8 mouse cellular contexts compared by ENCODE assay signal in genomic region chr11:113786395-113786794, GRCm38 (mm10). TPM values are rescaled to one million over a fixed set of nuclear protein-coding genes. Genes with fewer than 3 reads are reported as not detected.
DNase-seq lines count a peak whose midpoint lies in the region; ATAC-seq and TF ChIP-seq lines count a peak whose summit lies in the region.

No protein-coding gene starts in this region.

- no peaks in the 10 kb centered on the region for H3K36me3 ChIP-seq in forebrain, embryonic 10.5 days (replicated peaks)
- H3K36me3 ChIP-seq in intestine, embryonic 15.5 days = no peaks in the 10 kb centered on the region
- no peaks in the 10 kb centered on the region for H3K36me3 ChIP-seq in neural tube, embryonic 13.5 days

- H3K4me3 ChIP-seq in layer of hippocampus, adult 2 months = peak overlapping the region; percentile 38
- peak overlapping the region; percentile 44 for H3K4me3 ChIP-seq in forebrain, embryonic 10.5 days
- peak overlapping the region; percentile 29; the same call in 1 of the 2 replicates for H3K4me3 ChIP-seq in intestine, embryonic 15.5 days (replicated peaks)
- H3K4me3 ChIP-seq in neural tube, embryonic 13.5 days = peak overlapping the region; percentile 29

- no peaks in the 10 kb centered on the region for H3K27me3 ChIP-seq in forebrain, embryonic 10.5 days (ENCODE audit: poor library complexity, severe bottlenecking)
- no peaks in the 10 kb centered on the region for H3K27me3 ChIP-seq in intestine, embryonic 15.5 days (replicated peaks)
- no peaks in the 10 kb centered on the region for H3K27me3 ChIP-seq in neural tube, embryonic 13.5 days

- no peak for ATAC-seq in intestine, embryonic 15.5 days
- ATAC-seq in neural tube, embryonic 13.5 days (ENCODE audit: low read depth) = no peak

- no peak for TF ChIP-seq CTCF in layer of hippocampus, adult 2 months (conservative IDR thresholded peaks at IDR 0.05)

- peak overlapping the region; percentile 92 for H3K27ac ChIP-seq in layer of hippocampus, adult 2 months
- H3K27ac ChIP-seq in forebrain, embryonic 10.5 days = peak overlapping the region; percentile 92
- peak overlapping the region; percentile 96 for H3K27ac ChIP-seq in intestine, embryonic 15.5 days
- H3K27ac ChIP-seq in neural tube, embryonic 13.5 days (replicated peaks) = peak overlapping the region; percentile 97

- 48% methylated on average over 4 of the region's 4 CpGs for WGBS in forebrain, embryonic 10.5 days
- WGBS in intestine, embryonic 15.5 days = 56% methylated on average over 4 of the region's 4 CpGs
- 44% methylated on average over 4 of the region's 4 CpGs for WGBS in neural tube, embryonic 13.5 days

- DNase-seq in layer of hippocampus, adult 2 months (ENCODE audit: low spot score in 2 of 2) = no peak
- DNase-seq in layer of hippocampus, adult 11-12 months (ENCODE audit: low spot score) = no peak
- no peak for DNase-seq in forebrain, embryonic 10.5 days (ENCODE audit: extremely low spot score, low spot score)
- DNase-seq in frontal cortex, postnatal 14 days (ENCODE audit: low spot score in 2 of 2) = no peak
- no peak for DNase-seq in layer of hippocampus, postnatal 36 days
- DNase-seq in adrenal gland, postnatal 36 days = no peak

- no peaks in the 10 kb centered on the region for H3K9me3 ChIP-seq in forebrain, embryonic 10.5 days
- H3K9me3 ChIP-seq in intestine, embryonic 15.5 days = no peaks in the 10 kb centered on the region
- H3K9me3 ChIP-seq in neural tube, embryonic 13.5 days = no peaks in the 10 kb centered on the region

- H3K9ac ChIP-seq in intestine, embryonic 15.5 days = peak overlapping the region; percentile 39
- peak overlapping the region; percentile 68 for H3K9ac ChIP-seq in neural tube, embryonic 13.5 days

- H3K4me2 ChIP-seq in intestine, embryonic 15.5 days (replicated peaks) = peak overlapping the region; percentile 58
- peak overlapping the region; percentile 53 for H3K4me2 ChIP-seq in neural tube, embryonic 13.5 days

- peaks cover 77% of the 10 kb centered on the region for H3K4me1 ChIP-seq in forebrain, embryonic 10.5 days
- H3K4me1 ChIP-seq in intestine, embryonic 15.5 days (replicated peaks) = peaks cover 45% of the 10 kb centered on the region
- H3K4me1 ChIP-seq in neural tube, embryonic 13.5 days (replicated peaks) = peaks cover 70% of the 10 kb centered on the region

RNA-seq across cellular contexts. Expression of gene Cdc42ep4, which starts 34.7 kb away (rescaled TPM):
- total RNA-seq in layer of hippocampus, adult 2 months (2021) = 10 to 100 TPM; 30.5 to 35.2 TPM
- 107 TPM in 2 replicates for polyA plus RNA-seq in forebrain, embryonic 10.5 days (2016; fragmentation: Nextera tagmentation; extraction: Ambion mirVana)
- 54.4 and 57.8 TPM in 2 replicates for polyA plus RNA-seq in intestine, embryonic 15.5 days (2015; fragmentation: Nextera tagmentation; extraction: Ambion mirVana)
- polyA plus RNA-seq in neural tube, embryonic 13.5 days (2015; fragmentation: Nextera tagmentation; extraction: Ambion mirVana) = 54.6 and 58.9 TPM in 2 replicates
- 10 to 100 TPM; 34.5 to 38.0 TPM for total RNA-seq in layer of hippocampus, postnatal 36 days (2021)
- total RNA-seq in adrenal gland, postnatal 36 days (2021) = 100 to 1,000 TPM; 128 to 136 TPM
